Mouse (Mus musculus) cerebellum, postnatal 10 days (tissue): ENCODE results near the gene Gm21987.
"Not testable (repeated sequence)": the region's sequence is repeated elsewhere in the genome, so short reads cannot be mapped to it uniquely, and the experiment has no call there.

Source experiments
- DNase-seq, 2 experiments: peaks; one replicate each; pipeline ENCODE4 v3.0.0; 2021; ENCODE audit warnings: mixed read lengths in 2 of 2

The Gm21987 gene

GRCm38 (mm10) chr16:38346529-38347325 is at the start of gene Gm21987, which contains the start of gene Cox17:
TSS of gene Gm21987 (plus strand) at chr16:38347040.
TSS of gene Cox17 (plus strand) at chr16:38346991.
- DNase-seq: peak; percentile 95

- no peak for DNase-seq
These were observed 48.4 kb upstream of the Gm21987 start for GRCm38 (mm10) chr16:38298410-38298809.

DNA sequence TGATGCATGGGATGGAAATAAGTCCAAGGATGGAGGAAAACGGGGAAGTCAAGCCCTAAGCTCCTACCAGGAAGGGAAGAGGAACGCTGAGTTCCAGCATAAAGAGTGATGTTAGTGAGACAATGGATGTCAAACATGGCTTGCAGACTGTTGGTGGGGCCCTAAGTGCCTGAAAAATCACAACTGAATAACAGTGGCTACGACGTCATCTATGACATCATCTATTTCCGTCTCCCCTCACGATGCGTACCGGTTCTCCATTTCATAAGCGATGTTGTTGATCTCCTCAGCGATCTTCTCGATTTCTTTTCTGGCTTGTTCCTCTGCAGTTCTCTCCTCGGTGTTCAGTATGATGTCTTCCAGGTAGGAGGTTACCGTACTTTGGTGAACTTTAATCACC is 44.5 kb upstream of the Gm21987 start:
- no peak for DNase-seq

- DNase-seq: peak; percentile 60 to 63
These were observed 42.2 kb upstream of the Gm21987 start for GRCm38 (mm10) chr16:38304460-38305194.

DNA sequence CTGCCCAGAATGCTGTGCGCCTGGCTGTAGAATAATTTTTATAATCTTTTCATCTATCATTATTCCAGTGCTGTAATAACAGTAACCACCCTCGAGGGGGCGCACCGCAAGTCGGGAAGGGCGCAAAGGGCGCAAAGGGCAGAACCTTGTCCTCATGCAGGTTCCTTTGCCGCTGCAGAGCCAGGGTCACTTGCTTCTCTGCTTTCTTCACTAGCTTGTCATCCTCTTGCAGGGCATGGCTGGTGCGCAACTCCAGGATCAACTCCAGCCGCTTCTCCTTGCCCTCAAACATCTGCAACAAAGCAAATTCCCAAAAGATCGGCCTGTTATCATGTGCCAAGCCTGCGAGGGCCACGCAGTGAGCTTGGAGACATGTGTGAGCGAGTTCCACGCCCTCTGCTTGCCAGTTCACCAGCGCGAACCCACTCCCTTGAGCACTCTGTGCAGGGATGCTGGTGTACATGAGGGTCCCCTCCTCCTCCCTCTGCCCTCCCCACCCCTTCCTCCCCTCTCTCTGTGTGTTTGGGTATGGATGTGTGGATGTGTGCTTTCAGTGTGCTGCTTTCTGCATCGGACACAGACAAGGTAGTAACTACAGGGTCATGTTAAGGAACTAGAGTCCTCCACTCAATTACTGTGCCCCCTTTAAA is 40.1 kb upstream of the Gm21987 start:
- peak; percentile 33 to 48 for DNase-seq

DNA sequence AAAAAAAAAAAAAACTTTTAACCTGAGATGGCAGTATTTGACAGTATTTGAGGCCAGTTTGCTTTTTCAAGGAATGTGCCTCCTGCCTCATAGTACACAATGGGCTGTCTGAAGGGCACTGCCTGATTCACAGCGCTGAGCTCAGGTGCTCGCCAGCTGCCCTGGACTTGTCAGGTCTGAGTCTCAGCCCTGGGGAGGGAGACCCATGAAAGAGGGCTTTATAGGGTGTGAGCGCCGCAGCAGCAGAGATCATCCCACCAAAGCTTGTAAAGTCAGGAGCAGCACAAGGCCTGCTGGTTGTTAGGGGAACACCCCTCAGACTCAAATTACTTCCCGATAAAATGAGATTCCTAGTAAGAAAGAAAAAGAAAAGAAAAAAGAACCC is 39.6 kb upstream of the Gm21987 start:
- no peak for DNase-seq

GRCm38 (mm10) chr16:38307651-38308050 is 39.2 kb upstream of the Gm21987 start:
- no peak for DNase-seq

DNA sequence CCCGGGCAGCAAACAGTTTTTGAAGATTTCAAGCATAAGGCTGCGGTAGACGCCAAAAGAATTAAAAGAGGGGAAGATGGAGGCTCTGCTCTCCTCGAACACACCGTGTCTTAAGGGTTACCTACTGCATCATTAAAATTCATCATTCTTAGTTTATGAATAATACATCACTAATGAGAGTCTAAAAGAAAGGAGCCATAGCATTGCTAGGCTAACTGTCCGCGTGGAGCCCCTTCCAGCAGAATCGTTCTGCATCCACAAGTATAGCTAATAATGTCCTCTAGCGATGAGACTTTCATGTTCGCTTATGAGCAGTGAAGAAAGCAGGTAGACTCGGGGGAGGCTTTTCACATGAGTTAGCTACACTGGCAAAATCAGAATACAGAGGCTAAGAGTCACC is 38.6 kb upstream of the Gm21987 start:
- no peak for DNase-seq

DNA sequence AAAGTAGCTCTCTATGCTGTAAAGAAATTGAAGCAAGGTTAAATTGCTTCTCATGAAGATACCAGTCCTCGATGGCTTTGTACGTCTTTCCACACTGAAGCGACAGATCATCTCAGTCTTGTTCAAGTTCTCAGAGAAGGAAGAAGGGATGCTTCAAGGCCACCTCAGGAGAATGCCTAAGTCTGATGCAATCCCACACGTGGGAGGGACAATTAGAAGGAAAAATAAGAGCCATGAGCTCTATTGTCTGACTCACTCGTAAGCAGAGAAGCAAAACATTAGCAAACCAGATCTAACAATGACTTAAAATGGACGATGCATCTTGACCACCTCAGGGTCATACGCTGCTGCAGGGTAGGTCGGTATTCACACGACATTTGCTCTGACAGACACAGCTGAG is 28.3 kb upstream of the Gm21987 start:
- DNase-seq: no peak

DNA sequence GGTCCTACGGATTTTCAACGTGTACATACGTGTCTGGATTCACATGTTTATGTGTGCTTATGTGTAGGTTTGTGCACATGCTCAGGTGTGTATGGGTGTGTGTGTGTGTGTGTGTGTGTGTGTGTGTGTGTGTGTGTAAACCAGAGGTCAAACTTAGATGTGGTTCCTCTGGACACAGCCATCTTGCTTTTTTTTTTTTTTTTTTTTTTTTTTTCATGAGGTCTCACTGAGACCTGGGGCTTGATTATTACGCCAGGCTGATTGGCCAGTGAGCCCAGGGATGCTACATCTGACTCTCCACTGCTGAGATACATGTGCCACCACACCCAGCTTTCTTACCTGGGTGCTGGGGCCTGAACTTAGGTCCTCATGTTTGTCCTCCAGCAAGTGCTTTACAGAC is 27.8 kb upstream of the Gm21987 start:
- no peak for DNase-seq

DNA sequence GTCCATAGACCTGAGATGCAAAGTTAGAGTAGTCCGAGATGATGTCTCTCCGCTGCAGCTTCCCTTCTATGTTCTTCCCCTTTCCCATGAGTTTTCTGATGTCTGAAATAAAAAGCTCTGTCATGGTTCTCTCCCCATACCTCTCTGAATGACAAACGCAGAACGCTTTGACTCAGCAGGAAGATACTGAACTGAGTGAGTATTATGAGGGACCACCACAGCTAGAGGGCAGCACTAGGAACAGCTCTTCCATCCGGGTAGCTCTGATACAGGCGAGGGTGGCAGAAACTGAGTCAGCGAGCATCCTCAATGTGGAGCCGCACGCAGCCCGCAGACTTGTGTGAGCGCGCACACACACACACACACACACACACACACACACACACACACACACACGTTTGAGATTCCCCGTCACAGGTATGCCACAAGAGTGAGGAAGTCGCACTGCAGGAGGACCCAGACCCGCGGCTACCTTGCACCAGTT is 25.3 kb upstream of the Gm21987 start:
- DNase-seq: peak; percentile 83 to 84

DNA sequence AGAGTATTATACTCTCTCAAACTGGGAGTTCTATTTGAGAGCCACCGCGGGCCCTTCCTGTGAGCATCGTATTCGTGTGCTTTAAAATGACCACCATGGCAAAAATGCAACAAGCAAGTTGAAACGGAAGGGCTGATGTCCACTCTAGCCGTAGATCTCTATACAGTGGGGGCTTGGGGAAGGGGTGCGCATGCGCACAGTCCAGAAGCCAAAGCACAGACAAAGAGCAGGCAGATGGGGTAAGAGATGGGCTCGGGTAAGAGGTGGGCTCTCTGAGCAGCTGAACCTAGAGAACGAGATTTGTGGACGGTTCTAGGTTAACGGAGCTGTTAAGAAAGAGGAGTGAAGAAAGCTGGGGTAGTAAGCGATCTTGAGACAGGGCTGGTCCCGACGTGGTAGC is 22.5 kb upstream of the Gm21987 start:
- DNase-seq: no peak

DNA sequence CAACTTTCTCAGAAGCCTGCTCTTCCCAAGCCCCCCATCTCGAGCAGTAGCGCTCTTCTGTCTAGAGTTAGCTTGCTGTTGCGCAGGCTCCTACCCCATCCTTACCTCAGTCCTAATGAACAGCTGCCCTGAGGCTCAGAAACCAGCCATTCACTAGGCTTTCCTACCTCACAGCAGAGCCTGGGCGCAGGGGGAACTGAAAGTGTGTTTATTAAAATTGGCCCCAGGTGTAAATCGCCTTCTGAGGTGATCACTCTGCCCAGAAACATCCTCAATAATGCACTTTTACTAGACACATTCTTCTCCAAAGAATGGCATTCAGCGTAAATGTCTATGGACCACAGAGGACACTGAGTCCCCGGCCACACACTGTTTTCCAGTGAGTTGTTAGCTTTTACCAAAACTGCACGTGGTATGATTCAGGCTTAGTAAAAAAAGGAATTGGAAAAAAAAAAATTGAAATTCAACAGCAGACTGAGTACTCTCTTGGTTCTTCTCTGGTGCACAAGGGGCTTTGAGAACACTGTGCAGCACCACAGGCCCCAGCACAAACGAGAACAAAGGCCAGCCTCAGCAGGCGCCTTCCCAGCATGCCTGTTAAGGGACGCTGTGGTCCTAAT is 20.0 kb upstream of the Gm21987 start:
- no peak for DNase-seq

DNA sequence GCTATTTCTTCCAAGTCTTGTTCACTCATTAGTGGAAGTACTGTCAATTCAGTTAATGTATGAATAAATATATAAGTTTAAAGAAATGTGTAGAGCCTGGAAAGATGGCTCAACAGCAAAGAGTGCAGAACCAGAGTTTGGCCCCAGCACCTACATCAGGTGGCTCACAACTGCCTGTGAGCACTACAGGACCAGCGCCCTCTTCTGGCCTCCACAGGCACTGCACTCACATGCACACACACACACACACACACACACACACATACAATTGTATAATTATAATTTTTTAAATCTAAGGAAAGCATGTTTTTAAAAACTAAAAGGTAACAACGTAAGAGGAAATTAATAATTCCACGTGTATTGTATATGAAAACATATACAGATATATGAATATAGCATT is 17.5 kb upstream of the Gm21987 start:
- DNase-seq: no peak

- no peak for DNase-seq
These were observed 12.4 kb upstream of the Gm21987 start for GRCm38 (mm10) chr16:38334431-38334830.

DNA sequence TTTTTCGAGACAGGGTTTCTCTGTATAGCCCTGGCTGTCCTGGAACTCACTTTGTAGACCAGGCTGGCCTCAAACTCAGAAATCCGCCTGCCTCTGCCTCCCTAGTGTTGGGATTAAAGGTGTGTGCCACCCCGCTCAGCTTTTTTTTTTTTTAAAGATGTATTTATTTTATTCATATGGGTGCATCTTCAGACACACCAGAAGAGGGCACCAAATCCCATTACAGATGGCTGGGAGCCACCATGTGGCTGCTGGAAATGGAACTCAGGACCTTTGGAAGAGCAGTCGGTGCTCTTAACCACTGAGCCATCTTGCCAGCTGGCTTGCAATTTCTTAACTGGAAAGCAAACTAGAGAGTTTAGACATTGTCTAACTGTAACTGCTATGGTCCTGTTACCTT is 8.8 kb upstream of the Gm21987 start:
- DNase-seq: not testable (repeated sequence)

DNA sequence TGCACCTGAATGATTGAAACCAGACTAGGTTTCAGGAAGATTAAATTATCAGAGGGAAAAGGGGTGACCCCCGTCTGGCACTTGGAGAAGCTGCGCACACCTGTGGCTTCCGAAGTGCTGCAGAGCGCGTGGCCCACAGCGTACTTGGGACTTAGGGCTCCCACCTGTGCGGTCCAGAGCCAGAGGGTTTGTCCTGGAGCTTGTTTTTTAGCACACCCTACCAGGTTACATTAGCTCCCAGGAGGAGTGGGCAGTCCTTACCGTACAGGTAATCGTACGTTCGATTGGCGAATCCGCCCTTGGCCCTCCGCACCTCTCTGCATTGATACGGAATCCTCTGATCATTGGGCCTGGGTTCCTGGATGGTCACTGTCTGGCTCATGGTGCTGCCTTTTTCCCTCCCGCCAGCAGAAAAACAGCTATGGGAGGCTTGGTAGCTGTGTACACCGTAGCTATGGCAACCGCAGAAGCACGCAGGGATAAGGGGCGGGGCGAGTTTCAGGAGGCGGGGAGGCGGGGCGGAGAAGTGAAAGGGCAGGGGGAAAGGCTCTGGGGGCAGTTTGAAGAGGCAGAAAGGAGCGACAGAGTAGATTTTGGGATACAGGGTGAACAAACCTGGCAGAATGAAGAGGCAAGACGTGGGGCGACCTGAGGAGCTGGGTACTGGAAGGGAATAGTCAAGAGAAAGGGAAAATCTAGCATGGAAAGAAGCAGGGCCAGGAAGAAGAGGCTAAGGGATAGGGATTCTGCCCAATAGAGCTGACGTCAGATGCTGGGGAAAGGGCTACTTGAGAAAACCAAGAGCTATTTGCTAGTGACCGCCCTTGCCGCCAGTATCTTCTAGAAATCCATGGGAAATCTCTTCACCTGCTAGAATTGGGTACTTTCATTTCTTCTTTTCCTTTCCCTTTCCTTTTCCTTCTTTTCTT is 5.2 kb upstream of the Gm21987 start, which contains the start of gene Maats1:
Gene Maats1 (minus strand): TSS at position 748 of the 929 bp plus-strand sequence.
- peak; percentile 81 to 85 for DNase-seq

DNA sequence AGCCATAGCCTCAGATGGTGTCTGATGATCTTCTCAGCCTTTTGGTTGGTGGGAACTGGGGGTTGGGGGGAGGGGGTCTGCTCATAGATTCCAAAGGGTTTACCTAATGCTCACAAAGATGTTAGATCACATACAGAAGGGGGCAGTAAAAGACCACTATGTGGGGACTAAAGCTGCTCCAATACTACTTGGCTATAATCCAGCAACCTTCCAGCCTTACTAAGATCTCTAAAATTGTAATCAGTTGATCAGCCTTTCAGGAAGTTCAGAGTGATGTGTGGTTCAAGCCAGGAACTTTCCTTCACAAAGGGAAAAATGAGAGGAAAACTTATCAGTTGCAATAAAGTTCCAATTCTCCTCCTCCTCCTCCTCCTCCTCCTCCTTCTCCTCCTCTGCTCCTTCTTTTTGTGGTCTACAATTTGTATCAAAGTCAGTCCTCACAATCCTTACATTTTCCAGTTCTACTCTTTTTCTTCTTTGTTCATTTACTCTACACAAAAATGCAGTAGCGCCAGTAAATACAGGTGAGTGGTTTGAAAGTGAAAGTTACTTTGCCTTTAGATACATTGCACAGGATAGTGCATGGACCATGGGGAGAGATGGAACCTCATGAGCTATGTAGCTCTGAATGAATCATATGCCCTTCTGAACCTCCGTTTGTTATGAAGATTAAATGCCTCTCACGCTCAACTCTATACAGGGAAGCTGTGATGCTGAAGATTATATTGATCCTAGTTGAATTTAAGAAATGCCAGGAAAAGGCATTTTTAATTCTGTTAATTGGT is 1.7 kb upstream of the Gm21987 start:
- peak; percentile 61 to 80 for DNase-seq

DNA sequence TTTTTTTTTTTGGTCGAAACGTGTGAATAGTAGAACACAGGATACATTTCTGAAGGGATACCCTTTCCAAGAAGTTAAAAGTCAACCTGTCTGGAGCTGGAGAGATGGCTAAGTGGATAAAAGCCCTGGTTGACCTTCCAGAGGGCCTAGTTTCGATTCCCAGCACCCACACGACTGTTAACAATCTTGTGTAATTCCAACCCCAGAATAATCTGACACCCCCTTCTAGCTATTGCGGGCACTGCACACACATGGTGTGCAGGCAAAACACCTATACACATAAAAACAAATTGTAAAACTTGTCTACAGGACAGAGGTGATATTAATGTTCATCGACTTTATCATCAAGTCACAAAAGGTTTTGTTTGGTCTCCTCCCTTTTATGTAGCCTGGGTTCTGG is 748 bp downstream of the Gm21987 start:
- DNase-seq: peak in 1 of 2 experiments; percentile 20

DNA sequence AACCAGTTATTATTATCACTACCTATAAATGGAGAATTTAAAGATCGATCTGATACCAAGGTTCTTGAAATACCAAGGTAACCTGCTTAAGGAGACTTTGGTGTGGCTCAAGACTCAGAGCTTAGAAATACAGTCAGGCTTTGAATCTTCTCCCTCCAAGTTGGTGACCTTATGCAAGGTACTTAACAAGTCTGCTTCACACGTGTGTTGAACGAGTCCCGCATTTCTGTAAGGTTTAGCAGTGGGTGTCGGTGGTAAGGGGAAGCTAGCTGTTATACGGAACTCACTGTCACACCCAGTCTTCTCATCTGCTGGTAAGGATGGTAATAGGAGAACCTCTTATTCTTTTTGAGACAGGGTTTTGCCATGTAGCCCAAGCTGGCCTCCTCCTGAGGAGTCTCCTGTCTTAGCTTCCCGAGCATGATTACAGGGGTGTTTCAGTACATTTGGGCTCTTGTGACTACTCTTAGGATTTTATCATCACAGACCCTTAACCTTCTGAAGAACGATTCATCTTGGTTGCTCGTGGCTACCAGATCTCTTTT is 1.4 kb downstream of the Gm21987 start:
- no peak for DNase-seq

DNA sequence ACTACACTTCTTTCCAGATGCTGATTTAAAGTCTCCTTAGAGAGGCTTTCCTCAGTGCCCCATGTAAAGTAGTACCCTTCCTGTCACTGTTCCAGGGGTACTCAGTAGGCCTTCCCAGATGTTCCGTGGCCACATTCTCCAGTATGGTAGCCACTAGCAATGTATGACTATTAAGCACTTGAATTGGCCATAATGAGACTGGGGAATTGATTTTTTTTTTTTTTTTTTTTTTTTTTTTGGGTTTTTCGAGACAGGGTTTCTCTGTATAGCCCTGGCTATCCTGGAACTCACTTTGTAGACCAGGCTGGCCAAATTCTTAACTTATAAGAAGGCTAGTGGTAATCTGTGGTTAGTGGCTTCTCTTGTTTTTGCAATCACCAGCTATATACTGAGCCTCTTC is 3.0 kb downstream of the Gm21987 start:
- no peak for DNase-seq
